Mouse (Mus musculus) left cerebral cortex, postnatal 10 days (tissue): ENCODE measurements around the gene Gm2237. TPM values are rescaled to one million over a fixed set of nuclear protein-coding genes. Genes with fewer than 3 reads are reported as not detected.
"Not testable (repeated sequence)": the region's sequence is repeated elsewhere in the genome, so short reads cannot be mapped to it uniquely, and the experiment has no call there.

Source experiments
- DNase-seq, 2 experiments: peaks; one replicate each; pipeline ENCODE4 v3.0.0; 2021 to 2022; ENCODE audit warnings: low spot score in 2 of 2, mixed read lengths in 1 of 2; ENCODE audit errors: extremely low spot score in 1 of 2
- intact Hi-C: fragments of 180-260 bp; cut with DNase I; formaldehyde crosslinking; loops from one replicate; pipeline ENCODE4 v1.15.1; 2025
- total RNA-seq, 2 experiments: library from RNA; stranded (reverse); gene quantifications; 2 replicates each; pipeline ENCODE4 v1.2.3; 2021

Gene Gm2237
- 10 to 100 TPM; 12.2 to 12.6 TPM for total RNA-seq

- intact Hi-C loops: not testable (repeated sequence)
- DNase-seq: peak in 1 of 2 experiments; percentile 45
Observed at GRCm38 (mm10) chr14:19584804-19585667, at the start of gene Gm2237. Gene Gm2237, minus strand, starts transcription at chr14:19585135.

- intact Hi-C loops: not testable (repeated sequence)
Observed at GRCm38 (mm10) chr14:19602481-19602880, 17.5 kb upstream of the Gm2237 start, which contains the start of gene Gm5458. Gene Gm5458, minus strand, starts transcription at chr14:19602581.

GRCm38 (mm10) chr14:19549863-19550262 lies 35.1 kb downstream of the Gm2237 start, which contains the start of gene Gm2244:
Gene Gm2244, minus strand, starts transcription at chr14:19549963.
- intact Hi-C loops, DNase-seq: not testable (repeated sequence)

More at GRCm38 (mm10) chr14:19602481-19602880, 17.5 kb upstream of the Gm2237 start, which contains the start of gene Gm5458:
- not testable (repeated sequence) for DNase-seq

Other genes with a start within 250 kb of the Gm2237 start
- gene Gm21738, start 166.2 kb downstream of the Gm2237 start, total RNA-seq: not detected
- not detected for gene Gm2244, start 35.2 kb downstream of the Gm2237 start, total RNA-seq
- gene Gm5458, start 17.4 kb upstream of the Gm2237 start, total RNA-seq: not detected
- 10 to 100 TPM; 13.0 to 14.9 TPM for gene Nid2, start 166.1 kb upstream of the Gm2237 start, total RNA-seq
- 10 to 100 TPM; 55.3 to 58.1 TPM for gene Rtraf, start 238.7 kb upstream of the Gm2237 start, total RNA-seq